Mouse (Mus musculus): Measurements from ENCODE around the gene Syn3.
"Not testable (repeated sequence)": the region's sequence is repeated elsewhere in the genome, so short reads cannot be mapped to it uniquely, and the experiment has no call there.

Gene Syn3

GRCm38 (mm10) chr10:86418345-86418744 is 80.4 kb downstream of the Syn3 start:
- DNase-seq (ENCODE audit: low spot score): no peak

- DNase-seq (ENCODE audit: low spot score): no peak
Measured at GRCm38 (mm10) chr10:86416806-86417205, 81.9 kb downstream of the Syn3 start.

DNA sequence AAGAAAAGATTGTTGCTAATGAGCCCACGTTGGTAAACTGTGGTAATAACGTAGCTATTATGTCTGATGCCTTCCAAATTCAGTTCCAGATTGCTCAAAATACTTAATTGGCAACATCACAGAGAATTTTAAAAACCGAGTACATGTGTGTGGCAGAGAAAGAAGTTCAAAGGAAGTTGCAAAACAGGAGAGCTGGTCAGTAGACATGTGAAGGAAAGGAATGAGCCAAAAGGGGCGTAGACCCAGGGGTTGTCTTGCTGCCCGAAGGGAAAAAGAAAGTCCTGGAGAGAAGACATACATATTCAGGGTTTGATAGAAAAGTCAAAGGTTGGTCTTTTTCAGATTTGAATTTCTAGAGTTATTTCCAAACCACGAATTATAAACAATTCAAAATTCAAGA is 87.8 kb downstream of the Syn3 start:
- no peak for DNase-seq (ENCODE audit: low spot score)

- DNase-seq (ENCODE audit: low spot score): no peak
Measured at GRCm38 (mm10) chr10:86406952-86407351, 91.7 kb downstream of the Syn3 start.

DNA sequence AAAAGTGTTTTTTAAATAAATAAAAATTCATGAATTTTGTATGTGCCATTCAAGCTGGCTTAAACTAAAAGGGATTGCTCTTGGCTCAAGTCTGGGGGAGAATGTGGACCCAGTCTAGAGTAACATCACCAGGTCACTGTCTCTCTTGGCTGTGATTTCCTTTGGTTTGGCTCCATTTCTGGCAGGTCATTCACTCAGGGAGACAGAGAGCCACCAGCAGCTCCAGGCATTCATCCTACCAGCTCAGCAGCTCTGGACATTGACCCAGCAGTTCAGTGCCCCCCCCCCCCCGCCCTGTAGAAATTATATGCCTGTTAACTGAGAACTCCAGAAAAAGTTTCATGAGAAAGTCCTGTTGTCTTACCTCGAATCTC is 100.4 kb downstream of the Syn3 start:
- no peak for DNase-seq (ENCODE audit: low spot score)

- DNase-seq (ENCODE audit: low spot score): no peak
Measured at GRCm38 (mm10) chr10:86397577-86398346, 100.9 kb downstream of the Syn3 start.

DNA sequence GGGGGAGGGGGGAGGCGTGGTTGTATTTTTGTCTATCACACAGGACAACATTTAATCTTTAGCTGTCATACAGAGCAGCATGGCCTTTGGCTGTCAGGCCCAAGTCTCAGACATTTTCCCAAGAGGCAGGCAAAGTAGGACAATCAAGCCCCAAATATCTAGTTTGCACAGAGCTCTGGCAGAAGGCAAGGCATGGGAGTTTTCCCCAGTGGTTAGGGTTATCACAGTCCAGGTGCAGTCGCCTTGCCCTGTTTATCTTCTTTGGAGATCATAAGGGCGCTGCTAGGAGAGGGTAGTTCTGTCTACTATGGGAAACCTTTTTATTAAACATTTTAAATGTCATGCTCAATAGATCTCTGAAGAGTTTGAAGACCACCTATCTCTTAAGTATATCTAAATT is 106.3 kb downstream of the Syn3 start:
- no peak for DNase-seq (ENCODE audit: low spot score)

DNA sequence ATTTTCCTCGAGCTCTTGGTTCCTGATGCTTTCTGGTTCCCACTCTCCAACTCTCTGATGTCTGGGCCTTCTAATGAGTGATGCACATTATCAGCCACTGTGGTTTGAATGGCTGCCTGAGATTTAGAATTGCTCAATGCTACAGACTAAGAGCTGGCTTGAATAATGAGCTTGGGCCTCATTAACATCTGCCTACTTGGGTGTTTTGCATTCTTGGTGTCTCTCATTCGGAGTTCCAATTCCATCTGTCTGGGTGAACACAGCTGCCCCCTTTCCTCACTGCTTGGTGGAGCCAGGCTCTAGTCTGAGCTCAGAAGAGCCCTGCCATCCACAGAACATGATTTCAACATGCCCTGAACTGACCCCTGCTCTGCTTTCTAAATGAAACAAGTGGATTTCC is 108.8 kb downstream of the Syn3 start:
- no peak for DNase-seq (ENCODE audit: low spot score)

DNA sequence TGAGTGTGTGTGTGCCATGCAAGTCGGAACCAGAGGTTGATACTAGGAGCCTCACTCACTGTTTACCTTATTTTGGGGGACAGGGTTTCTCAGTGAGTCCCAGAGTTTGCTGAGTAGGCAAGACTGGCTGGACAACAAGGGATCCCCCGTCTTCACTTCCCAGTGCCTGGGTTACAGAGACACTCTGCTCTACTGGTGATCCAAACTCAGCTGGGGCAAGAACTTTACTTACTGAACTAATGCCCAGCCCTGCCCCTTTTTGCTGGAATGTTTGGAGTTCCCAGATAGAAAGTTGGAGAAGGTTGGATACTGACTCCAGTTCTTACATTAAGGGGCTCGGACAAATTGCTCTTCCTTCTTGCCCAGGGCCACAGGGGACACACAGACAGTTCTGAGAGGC is 109.3 kb downstream of the Syn3 start:
- DNase-seq (ENCODE audit: low spot score): no peak

- no peak for DNase-seq (ENCODE audit: low spot score)
Measured at GRCm38 (mm10) chr10:86388803-86389202, 109.9 kb downstream of the Syn3 start.

GRCm38 (mm10) chr10:86387821-86388440 is 110.8 kb downstream of the Syn3 start:
- DNase-seq (ENCODE audit: low spot score): no peak

DNA sequence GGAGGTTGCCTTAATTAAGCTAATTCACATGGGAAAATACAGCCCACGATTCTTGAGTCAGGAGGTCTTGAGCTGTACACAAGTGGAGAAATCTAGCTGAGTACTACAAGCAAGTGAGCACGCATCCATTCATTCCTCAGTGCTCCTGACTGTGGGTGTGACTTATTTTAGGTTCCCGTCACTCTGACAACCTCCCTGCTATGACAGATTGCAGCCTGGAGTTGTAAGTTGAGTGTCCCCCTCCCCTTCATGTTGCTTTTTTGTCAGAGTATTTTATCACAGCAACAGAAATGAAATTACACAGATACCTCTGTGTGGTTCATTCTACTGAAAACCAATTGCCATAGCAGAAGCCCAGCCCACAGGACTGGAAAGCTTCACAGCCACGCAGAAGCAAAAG is 112.5 kb downstream of the Syn3 start:
- DNase-seq (ENCODE audit: low spot score): no peak

- DNase-seq (ENCODE audit: low spot score): no peak
Measured at GRCm38 (mm10) chr10:86385656-86386055, 113.0 kb downstream of the Syn3 start.

- no peak for DNase-seq (ENCODE audit: low spot score)
Measured at GRCm38 (mm10) chr10:86384655-86385054, 114.0 kb downstream of the Syn3 start.

DNA sequence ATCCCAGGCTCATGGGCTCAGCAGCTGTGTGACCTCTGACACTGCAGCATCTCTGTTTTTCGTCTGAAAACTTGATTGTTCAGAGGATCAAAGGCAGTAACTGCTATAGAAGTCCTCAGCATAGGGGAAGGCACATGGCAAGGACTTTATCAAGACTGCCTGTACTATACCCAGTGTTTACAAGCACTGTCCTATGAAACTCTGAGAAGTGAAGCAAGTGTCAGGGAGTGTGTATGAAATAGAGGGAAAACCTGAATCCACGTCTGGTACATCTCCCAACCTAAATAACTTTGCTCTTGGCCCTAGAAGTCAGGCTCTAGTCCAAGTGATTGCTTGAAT is 116.8 kb downstream of the Syn3 start:
- no peak for DNase-seq (ENCODE audit: low spot score)

- no peak for DNase-seq (ENCODE audit: low spot score)
Measured at GRCm38 (mm10) chr10:86381150-86381921, 117.4 kb downstream of the Syn3 start.

- no peak for DNase-seq (ENCODE audit: low spot score)
Measured at GRCm38 (mm10) chr10:86380626-86381025, 118.1 kb downstream of the Syn3 start.

DNA sequence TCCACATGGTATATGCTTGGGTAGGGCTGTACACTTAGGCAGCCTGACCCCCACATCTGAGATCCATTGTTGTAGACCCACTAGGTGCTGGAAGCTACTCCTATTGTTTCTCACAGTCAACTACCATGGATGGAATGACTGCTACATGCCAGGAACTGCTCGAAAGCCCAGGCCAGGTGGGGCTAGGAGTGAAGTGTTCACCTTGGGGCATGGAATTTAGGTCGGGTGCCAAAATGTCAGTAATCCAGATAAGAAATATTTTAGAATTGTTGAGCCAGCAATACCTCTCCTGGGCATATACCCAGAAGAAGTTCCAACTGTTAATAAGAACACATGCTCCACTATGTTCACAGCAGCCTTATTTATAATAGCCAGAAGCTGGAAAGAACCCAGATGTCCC is 119.9 kb downstream of the Syn3 start:
- DNase-seq (ENCODE audit: low spot score): not testable (repeated sequence)

DNA sequence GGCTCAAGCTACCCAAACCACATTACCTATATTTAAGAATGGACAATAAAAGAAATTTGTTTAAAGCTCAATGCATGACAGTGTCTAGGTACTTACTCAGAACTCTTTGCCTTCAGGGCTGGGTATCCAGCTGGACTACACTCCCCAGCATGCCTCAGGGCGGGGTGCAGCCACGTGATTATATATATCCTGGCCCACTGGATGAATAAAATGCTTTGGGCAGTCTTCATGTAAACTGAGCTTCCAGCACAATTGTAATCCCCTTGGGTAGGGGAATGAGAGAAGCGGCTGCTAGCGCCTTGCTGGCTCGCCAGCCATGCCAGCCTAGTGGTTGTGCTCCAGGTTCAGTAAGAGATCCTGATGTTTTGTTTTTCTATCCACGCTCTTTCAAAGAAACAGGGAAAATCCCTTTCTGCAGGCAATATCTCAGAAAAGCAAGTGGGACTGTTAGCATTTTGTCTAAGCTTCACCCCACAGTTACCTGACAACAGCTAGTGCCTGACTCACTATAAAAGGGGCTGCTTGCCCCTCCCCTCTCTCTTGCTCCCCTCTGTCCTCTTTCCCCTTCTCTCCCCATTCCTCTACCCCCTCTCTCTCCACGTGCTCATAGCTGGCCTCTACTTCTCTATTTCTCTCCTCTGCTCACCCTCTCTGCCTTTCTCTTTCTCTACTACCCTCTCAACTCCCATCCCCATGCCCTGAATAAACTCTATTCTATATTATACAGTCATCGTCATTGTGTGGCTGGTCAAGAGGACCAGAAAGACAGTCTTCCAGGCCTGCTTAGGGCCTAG is 122.1 kb downstream of the Syn3 start:
- no peak for DNase-seq (ENCODE audit: low spot score)

- no peak for DNase-seq (ENCODE audit: low spot score)
Measured at GRCm38 (mm10) chr10:86375903-86376302, 122.8 kb downstream of the Syn3 start.

- no peak for DNase-seq (ENCODE audit: low spot score)
Measured at GRCm38 (mm10) chr10:86374061-86374460, 124.6 kb downstream of the Syn3 start.

GRCm38 (mm10) chr10:86371561-86371960 is 127.1 kb downstream of the Syn3 start:
- no peak for DNase-seq (ENCODE audit: low spot score)
